In the genomic region with DNA sequence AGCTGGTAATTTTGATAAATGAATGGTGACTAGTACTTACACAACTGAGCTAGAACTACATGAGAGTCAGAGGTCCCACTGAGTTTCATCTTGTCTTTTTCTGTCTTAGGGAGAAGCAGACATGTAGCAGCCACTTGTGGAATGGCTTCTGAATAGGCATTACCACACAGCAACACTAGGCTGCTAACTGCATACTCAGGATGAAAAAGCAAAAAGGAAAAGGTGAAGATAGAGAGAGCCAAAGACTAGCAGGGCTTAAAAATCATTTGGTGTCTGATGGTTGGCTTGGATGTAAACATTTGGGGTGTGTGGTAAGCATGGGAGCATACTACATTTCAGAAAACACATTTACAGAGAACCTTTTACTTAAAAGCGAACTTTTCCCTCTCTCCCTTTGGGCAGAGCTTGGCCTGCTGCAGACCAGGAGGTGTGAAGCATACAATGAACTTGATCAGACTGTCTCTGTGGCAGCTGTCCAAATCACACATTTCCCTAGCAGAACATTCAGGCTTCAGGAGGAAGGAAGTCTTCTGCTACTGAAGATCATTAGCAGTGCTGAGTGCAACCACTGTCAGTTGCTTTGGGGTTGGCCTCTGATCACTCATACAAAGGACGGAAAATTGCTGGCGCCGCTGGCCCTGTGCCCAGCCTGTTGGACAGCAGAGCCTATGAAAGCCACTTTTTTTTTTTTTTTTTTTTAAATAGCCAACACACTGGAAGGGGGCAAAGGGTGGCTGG, we compare ENCODE assay signal across 8 mouse cellular contexts.
DNase-seq lines count a peak whose midpoint lies in the region; ATAC-seq lines count a peak whose summit lies in the region.

No protein-coding gene starts in this region.

- peak; percentile 30 for DNase-seq in embryo, embryonic 10 days (ENCODE audit: low spot score)
- no peak for DNase-seq in embryo, embryonic 9.5 days (ENCODE audit: extremely low spot score)
- DNase-seq in cerebellum, adult 11-12 months: peak; percentile 12
- DNase-seq in gastrocnemius, adult 18-20 months (ENCODE audit: low spot score): peak; percentile 18
- DNase-seq in layer of hippocampus, adult 9-11 months: peak; percentile 39
- peak; percentile 66 for DNase-seq in lung, postnatal 25 days (ENCODE audit: low spot score)
- DNase-seq in telencephalon, adult 2 months (ENCODE audit: low read depth, low spot score): peak; percentile 12

- ATAC-seq in hematopoietic stem cell, adult 5-6 weeks (replicated peaks in 1 of 2; ENCODE audit: insufficient read depth in 1 of 2, low FRiP score in 2 of 2, low TSS enrichment in 1 of 2, low read depth in 1 of 2, poor library complexity in 2 of 2, severe bottlenecking in 2 of 2): peak; percentile 81 to 85
